Mouse (Mus musculus): ENCODE results near the gene Stx8.

The Stx8 gene

DNA sequence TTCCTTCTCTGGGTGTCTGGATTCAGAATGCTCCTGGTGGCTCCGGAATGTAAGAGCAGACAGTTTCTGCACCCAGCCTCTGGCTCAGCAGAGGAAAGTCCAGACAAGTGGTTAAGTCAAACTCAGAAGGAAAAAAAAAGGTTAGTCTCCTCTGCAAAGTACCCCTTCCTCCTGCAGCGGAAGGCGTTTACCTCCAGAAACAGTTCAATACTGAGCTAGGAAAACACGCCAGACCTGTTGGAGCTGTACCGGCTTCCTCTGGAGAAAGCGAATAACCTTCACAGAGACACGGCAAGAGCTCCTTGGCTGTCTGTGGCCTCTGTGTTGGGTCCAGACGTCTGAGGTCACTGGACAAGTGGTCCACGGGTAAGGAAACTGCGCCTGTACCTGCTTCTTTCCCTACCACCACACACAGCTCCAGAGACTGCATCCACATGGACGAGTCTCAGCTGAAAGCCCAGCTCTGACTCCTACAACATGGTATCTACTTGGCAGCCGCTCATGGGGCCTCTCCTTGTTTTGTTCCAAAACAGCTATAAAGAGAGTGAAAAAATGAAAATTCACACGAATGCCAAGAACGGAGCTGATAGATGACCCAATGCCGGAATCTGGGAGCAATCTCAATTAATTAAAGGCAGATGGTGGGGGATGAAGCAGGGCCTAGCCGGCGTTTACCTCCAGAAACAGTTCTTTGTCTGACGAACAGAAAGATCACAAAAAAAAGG lies 263.1 kb downstream of the Stx8 start:
- DNase-seq (ENCODE audit: low spot score) = no peak

DNA sequence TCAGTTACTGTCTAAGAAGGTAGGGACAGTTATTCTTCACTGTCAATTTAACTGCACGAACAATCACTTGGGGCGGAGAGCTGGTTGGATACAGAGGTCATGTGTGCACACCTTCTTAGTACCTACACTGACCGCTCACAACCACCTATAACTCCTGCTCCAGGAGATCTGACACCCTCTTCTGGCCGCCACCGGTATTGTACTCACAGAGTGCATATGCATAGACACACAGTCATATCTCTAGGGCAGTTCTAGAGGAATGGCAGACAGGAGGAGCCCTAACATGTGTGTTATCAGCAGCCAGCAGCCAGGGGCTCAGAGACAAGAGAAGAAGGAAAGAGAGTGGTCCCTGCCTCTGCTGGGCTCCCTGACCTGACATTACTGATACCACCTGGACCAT lies 265.6 kb downstream of the Stx8 start:
- DNase-seq (ENCODE audit: low spot score) = no peak

DNA sequence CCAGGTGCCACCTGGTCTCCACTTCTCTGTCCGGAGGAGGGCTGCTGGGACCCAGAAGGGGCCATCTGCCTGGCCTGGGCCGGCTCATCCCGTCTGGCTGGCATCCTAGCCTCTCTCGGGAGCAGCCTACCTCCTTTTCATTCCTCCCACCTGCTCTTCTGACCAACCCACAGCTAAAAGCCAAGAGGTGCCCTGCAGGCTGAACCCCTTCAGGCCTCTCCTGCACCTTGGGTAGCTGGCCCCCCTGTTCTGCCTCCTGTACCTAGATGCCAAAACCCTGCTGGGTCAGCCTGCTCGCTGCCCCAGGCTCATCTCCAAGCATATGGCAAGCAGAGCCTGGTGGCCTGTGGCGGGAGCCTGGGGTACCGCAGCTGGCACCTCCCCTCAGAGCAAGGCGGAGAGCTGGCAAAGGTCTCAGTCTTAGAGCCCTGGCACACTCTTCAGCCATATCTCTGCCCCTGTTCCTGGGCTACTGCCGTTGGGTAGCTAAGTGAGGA lies 267.5 kb downstream of the Stx8 start:
- DNase-seq (ENCODE audit: low spot score) = no peak

DNA sequence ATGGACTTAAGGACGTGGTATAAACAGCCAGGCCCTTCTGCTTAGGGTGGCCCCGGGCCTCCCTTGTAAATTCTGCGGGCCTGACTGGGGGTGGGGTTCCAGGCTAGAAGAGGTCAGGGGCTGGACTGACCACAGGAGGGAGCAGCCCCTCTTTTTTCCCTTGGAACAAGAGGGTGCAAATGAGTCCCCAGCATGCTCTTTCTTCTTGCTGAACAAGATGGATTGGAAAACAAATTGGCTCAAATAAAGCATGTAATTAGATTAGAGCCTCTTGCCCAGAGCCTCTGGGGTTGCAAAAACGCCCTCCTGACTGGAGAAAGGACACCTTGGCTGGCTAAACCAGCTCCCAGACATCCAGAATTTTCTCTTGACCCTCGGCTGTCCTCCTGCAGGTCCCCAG lies 273.8 kb downstream of the Stx8 start:
- DNase-seq (ENCODE audit: low spot score) = no peak

DNA sequence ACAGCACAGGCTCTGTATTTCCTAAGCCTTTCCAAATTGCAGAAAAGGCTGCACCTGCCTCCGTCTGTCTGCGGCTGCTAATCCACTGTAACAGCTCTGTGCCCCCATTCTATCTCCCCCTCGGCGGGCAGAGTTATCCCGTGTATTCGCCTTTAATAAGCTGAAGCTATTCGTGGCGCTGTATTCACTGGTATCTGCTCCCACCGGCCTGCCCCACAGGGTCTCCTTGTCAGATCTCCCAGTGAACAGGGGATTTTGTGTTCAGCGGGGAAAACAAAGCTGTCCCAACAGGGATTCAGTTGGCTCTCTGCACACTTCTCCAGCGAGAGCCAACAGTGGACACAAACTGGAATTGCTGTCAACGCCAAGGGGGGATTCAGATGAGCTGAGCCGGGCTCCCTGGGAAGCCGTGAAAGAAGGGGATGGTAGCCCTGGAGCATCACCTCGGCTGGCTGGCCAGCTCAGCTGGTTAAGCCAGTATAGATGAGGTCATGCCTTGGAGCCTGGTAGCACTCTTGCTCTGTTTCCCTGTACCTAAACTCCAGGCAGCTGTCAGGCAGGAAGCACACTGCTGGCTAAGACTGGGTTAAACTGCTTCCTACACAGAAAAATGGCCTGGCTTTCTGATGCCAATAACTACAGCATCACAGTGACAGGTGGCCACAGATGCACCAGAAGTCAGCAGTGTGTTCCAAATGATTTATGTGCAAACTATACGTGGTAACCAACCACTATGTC lies 278.4 kb downstream of the Stx8 start:
- no peak for DNase-seq (ENCODE audit: low spot score)

DNA sequence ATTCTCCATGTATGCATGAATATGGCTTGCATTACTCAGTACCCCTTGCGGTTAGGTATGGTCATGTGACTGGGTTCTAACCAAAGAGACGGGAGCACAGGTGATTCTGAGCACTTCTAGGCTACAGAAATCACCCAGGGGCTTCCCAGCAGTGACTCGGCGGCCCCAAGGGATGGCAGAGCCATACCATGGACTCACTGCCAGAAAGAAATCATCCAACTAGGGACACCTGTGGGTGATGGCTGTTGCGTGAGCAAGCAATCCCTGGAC lies 278.9 kb downstream of the Stx8 start:
- no peak for DNase-seq (ENCODE audit: low spot score)

DNA sequence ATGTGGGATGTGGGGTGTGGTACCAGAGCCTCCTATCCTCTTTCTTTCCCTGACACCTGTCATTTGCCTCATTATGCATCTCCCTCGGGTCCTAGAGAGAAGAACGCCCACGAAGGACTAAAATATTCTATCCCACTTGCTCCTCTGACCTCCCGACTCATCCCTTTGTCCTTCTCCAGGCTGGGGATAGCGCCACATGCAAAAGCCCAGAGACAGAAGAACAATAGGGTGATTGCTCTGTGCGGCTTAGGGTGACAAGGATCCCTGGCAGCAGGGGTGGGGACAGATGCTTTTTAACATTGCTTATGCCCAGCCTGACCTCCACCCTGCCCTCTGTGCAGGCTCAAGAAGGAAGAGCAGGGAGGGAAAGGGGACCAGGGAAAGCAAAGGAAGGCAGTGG lies 281.9 kb downstream of the Stx8 start:
- DNase-seq (ENCODE audit: low spot score) = no peak

DNA sequence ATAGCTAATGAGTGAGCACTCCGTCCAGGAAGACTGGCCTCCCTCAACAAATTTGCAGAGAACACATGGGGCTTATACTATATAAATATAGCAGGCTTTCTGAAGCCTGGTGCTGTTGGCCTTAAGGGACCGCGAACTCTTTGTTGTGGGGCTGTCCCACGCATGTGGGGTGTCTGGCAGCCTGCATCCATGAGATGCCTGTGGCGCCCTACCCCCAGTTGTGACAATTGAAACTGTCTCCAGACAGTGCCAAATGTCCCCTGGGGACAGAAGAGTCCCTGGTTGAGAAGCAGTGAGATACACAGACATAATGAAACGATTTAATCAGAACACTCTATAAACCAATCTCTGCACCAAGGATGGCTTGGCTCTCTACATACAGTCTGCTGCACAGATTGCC lies 284.1 kb downstream of the Stx8 start:
- no peak for DNase-seq (ENCODE audit: low spot score)

DNA sequence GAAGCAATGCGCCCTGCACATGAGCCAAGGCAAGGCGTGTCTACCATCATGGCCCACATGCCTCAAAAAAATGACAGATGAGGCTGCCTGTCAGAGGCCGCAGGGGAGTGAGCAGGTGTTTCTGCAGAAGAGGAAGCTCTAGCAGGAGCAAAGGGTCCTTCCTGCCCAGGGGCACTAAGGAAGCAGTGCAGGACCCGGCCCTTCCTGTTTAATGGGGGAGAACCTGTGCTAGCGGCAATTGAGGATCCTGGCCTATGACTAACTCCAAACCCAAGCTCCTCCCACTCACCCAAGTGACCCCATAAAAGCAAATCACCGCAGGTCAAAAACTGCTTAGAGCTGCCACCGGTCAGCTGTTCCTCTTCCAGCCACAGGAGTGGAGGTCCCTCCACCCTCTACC lies 287.5 kb downstream of the Stx8 start:
- DNase-seq (ENCODE audit: low spot score) = no peak
